Mouse (Mus musculus) neural tube, embryonic 11.5 days (tissue): ENCODE results near the gene Ppp1r3d. TPM values are rescaled to one million over a fixed set of nuclear protein-coding genes. Genes with fewer than 3 reads are reported as not detected.

ENCODE experiments used
- ATAC-seq: fragments of 200-750 bp; cut with Nextera tagmentation; 2 replicates; pipeline ENCODE4 v1.8.0; 2017; ENCODE audit warnings: moderate number of reproducible peaks, mild to moderate bottlenecking, moderate TSS enrichment, moderate library complexity; ENCODE audit not compliant: insufficient read depth, low FRiP score, low TSS enrichment
- DNase-seq: peaks from one replicate; pipeline ENCODE4 v3.0.0-alpha.2; 2015; ENCODE audit warnings: low spot score
- H3K27ac ChIP-seq: fragments of 300-500 bp; sonication (generic); 2 replicates; pipeline ENCODE4 v1.5.1; 2014; ENCODE audit warnings: low read depth, mild to moderate bottlenecking, low read length
- H3K27me3 ChIP-seq: fragments of 300-500 bp; sonication (generic); 2 replicates; pipeline ENCODE4 v1.6.1; 2014; ENCODE audit warnings: mild to moderate bottlenecking, low read length, mixed read lengths; ENCODE audit not compliant: control insufficient read depth, insufficient read depth
- H3K36me3 ChIP-seq: fragments of 300-500 bp; sonication (generic); 2 replicates; pipeline ENCODE4 v1.6.1; 2014; ENCODE audit warnings: mild to moderate bottlenecking, low read length, moderate library complexity, mixed read lengths; ENCODE audit not compliant: control insufficient read depth, insufficient read depth
- H3K4me1 ChIP-seq: fragments of 300-500 bp; sonication (generic); 2 replicates; pipeline ENCODE4 v1.6.1; 2014; ENCODE audit warnings: low read length, mixed read lengths; ENCODE audit not compliant: control insufficient read depth, insufficient read depth
- H3K4me2 ChIP-seq: fragments of 300-500 bp; sonication (generic); 2 replicates; pipeline ENCODE4 v1.6.1; 2014; ENCODE audit warnings: low read depth, mild to moderate bottlenecking, moderate library complexity
- H3K4me3 ChIP-seq: fragments of 300-500 bp; sonication (generic); 2 replicates; pipeline ENCODE4 v1.5.1; 2014; ENCODE audit warnings: low read depth, low read length
- H3K9ac ChIP-seq: fragments of 300-500 bp; sonication (generic); 2 replicates; pipeline ENCODE4 v1.6.1; 2014; ENCODE audit warnings: mild to moderate bottlenecking, low read length
- H3K9me3 ChIP-seq: fragments of 300-500 bp; sonication (generic); 2 replicates; pipeline ENCODE4 v1.6.1; 2016; ENCODE audit warnings: low read length; ENCODE audit not compliant: control insufficient read depth
- WGBS: fragments of 180-500 bp; shearing (Covaris S2); extraction: QIAGEN DNeasy Blood & Tissue Kit; methylation state at CpG from one replicate; pipeline ENCODE4 v1.1.7; 2014; 5-methylcytosine and 5-hydroxymethylcytosine counted together
- polyA plus RNA-seq: library from polyadenylated mRNA; unstranded; fragments of >200 nt; fragmentation: Nextera tagmentation; extraction: Ambion mirVana; gene quantifications from 2 replicates; pipeline ENCODE4 v1.2.1, GENCODE M21; 2014

Gene Ppp1r3d
- polyA plus RNA-seq, 1 experiment from 2014 or later, result 3.4 TPM

GRCm38 (mm10) chr2:178410286-178410685, 4.0 kb downstream of the Ppp1r3d start:
- no peak overlapping the region for H3K4me2 ChIP-seq
- H3K27ac ChIP-seq, result no peak overlapping the region
- no peaks in the 10 kb centered on the region for H3K36me3 ChIP-seq
- H3K27me3 ChIP-seq, result peaks cover 12% of the 10 kb centered on the region
- no peaks in the 10 kb centered on the region for H3K9me3 ChIP-seq
- peaks cover 11% of the 10 kb centered on the region for H3K4me1 ChIP-seq
- no peak overlapping the region for H3K9ac ChIP-seq
- 80% methylated on average over 6 of the region's 6 CpGs for WGBS
- DNase-seq (no peak), ATAC-seq (no peak)
- H3K4me3 ChIP-seq, result no peak overlapping the region

DNA sequence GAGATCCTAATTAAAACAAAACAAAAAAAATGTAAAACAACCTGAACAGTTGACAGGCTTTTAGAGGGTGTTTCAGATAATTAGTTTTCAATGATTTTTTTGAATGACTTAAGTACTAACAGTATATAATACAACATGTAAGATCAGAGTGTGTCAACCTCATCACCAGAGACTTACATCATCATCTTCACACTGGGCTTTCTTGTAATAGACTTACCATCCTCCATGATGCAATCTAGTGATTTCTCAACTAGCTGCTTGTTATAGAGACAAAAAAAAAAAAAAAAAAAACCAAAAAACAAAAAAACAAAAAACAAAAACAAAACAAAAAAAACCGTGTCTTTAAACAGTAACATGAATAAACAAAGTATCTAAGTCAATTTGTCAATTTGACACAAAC, 5.2 kb downstream of the Ppp1r3d start:
- no peaks in the 10 kb centered on the region for H3K9me3 ChIP-seq
- peaks cover 10% of the 10 kb centered on the region for H3K27me3 ChIP-seq
- no peak overlapping the region for H3K4me2 ChIP-seq
- no peak for DNase-seq
- WGBS, result 68% methylated on average over 1 of the region's 1 CpGs
- peaks cover 7% of the 10 kb centered on the region for H3K4me1 ChIP-seq
- no peak overlapping the region for H3K9ac ChIP-seq
- no peaks in the 10 kb centered on the region for H3K36me3 ChIP-seq
- H3K4me3 ChIP-seq, result no peak overlapping the region
- H3K27ac ChIP-seq, result no peak overlapping the region
- no peak for ATAC-seq

DNA sequence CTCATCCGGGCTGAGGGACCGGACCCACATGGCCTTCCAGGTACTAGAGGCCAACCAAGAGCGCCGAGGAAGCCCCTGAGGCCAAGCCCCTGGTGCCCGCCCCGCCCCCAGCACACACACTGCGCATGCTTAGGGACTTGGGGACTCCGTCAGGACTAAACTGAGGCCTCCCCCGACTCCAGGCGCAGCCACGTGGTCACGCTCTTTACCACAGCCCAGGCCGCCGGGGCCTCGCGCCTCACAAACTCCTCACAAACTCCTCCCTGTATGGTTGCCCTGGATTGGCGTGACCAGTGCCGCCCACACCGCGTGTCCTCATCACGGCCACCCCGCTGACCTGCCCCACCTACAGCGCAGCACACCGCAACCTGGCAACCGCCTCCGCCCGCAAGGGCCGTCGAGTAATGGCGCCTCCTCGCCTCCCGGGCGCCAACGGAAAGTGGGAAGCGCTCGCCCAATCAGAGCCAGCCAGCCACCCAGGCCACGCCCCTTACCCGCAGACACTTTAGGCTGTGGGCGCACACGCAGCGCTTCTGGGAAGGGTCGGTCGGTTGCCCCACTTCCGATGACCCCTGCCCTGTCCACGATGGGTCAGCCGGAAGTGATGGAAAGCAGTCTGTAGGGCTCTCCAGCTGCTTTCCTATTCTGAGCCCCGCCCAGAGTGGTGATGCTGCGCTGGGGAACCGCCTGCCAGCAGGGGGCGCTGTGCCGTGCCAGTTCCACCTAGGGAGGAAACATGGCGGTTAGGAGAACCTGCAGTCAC, 7.0 kb downstream of the Ppp1r3d start, which contains the start of gene Sycp2:
Gene Sycp2, minus strand, starts transcription at position 633 of the 763 bp plus-strand sequence.
- no peak for DNase-seq
- Histone ChIP-seq H3K36me3 (no peaks in the 10 kb centered on the region), H3K9ac (no peak within 1 kb of the TSS), H3K9me3 (no peaks in the 10 kb centered on the region), H3K27me3 (no peaks in the 10 kb centered on the region), H3K27ac (no peak within 1 kb of the TSS), H3K4me1 (no peaks in the 10 kb centered on the region), H3K4me3 (no peak within 1 kb of the TSS), H3K4me2 (no peak within 1 kb of the TSS)
- WGBS, result 89% methylated on average over 51 of the region's 52 CpGs
- peak; percentile 31; the same call in 1 of the 2 replicates for ATAC-seq

Other genes with a start within 250 kb of the Ppp1r3d start
- gene Sycp2, start 6.8 kb downstream of the Ppp1r3d start, polyA plus RNA-seq, result 0.09 and 0.14 TPM in 2 replicates
- 3.5 and 6.0 TPM in 2 replicates for gene Fam217b, start 52 bp upstream of the Ppp1r3d start, polyA plus RNA-seq
- gene Cdh26, start 16.1 kb upstream of the Ppp1r3d start, polyA plus RNA-seq, result 0.15 and 0.34 TPM in 2 replicates